ENCODE assay signal across 22 mouse cellular contexts in the genomic region with DNA sequence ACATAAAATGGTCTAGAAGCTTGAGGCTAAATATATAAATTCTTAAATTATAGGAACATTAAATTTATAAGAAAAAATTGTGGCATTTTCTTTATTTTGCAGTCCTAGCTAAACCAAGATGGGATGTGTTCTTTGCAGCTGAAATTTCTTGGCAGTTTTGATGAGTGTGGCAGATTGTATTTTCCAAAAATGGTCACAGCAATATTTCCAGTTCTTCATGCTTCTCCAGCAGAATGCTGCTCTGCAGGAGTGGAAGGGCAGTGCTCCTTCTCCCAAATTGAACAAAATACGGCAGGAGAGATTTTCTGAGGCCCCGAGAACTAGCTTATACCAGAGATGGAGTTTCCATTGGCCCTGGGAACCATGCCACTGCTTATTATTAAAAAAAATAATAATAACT.
DNase-seq lines count a peak whose midpoint lies in the region; ATAC-seq and TF ChIP-seq lines count a peak whose summit lies in the region.
"Had no signal": no experiment of that assay in that cellular context is flagged by ENCODE, and none has a peak within 500 bp of the region (broad histone marks: within the 10 kb centered on the region; RNA-seq: fewer than 3 reads in every experiment).

No protein-coding gene starts in this region.

- H3K27ac ChIP-seq in left cerebral cortex, adult 2 months: 0 out of 2 replicates have a peak overlapping the region, but pooled peaks have one; percentile 0
- H3K27ac ChIP-seq: forebrain, embryonic 10.5 days; forebrain, embryonic 13.5 days; gastrocnemius, adult 2 months; hindbrain, embryonic 12.5 days; hindbrain, embryonic 15.5 days had no signal

- intact Hi-C loops in left cerebral cortex, adult 2 months (cut with DNase I): no loop called here
- intact Hi-C loops in left cerebral cortex, postnatal 10 days (cut with DNase I): no loop called here

- no peak for TF ChIP-seq CTCF in left cerebral cortex, adult 2 months (IDR thresholded peaks at IDR 0.05)

- peak; percentile 88 for ATAC-seq in frontal cortex, adult (ENCODE audit: low TSS enrichment)
- ATAC-seq: forebrain, embryonic 13.5 days; forebrain, embryonic 16.5 days; Patski had no signal

- DNase-seq in frontal cortex, postnatal 10 days (ENCODE audit: low spot score in 2 of 2): no peak
- DNase-seq in layer of hippocampus, adult 9-11 months: peak; percentile 31
- no peak for DNase-seq in layer of hippocampus, postnatal 10 days (ENCODE audit: low spot score in 2 of 2)
- no peak for DNase-seq in left cerebral cortex, adult 2 months (ENCODE audit: extremely low spot score in 1 of 2, low spot score in 2 of 2)
- no peak for DNase-seq in left cerebral cortex, postnatal 10 days (ENCODE audit: extremely low spot score in 1 of 2, low spot score in 2 of 2)
- DNase-seq in brain, adult 2 months (ENCODE audit: low read depth, low spot score): peak; percentile 68
- DNase-seq: adrenal gland, postnatal 10 days; adrenal gland, postnatal 36 days; B cell, adult 2 months; cerebellum, adult 11 months; cerebellum, adult 8-10 months; cerebellum, postnatal 10 days; gastrocnemius, adult 2 months; gastrocnemius, postnatal 14 days; heart, adult 11 months had no signal

- H3K4me3 ChIP-seq in left cerebral cortex, adult 2 months: no peak overlapping the region
- H3K4me3 ChIP-seq: forebrain, embryonic 10.5 days; forebrain, embryonic 13.5 days; gastrocnemius, adult 2 months; hindbrain, embryonic 12.5 days; hindbrain, embryonic 15.5 days had no signal

Comparison
In these comparisons a context has a peak if more than half of its experiments do, and no peak if none do; other contexts are left out.
1. DNase-seq: peak in layer of hippocampus, adult 9-11 months (single experiment) and brain, adult 2 months (single experiment); none in frontal cortex, postnatal 10 days (0 of 2), layer of hippocampus, postnatal 10 days (0 of 2), left cerebral cortex, adult 2 months (0 of 2) and left cerebral cortex, postnatal 10 days (0 of 2).